In genomic region chr9:123335044-123335670, GRCm38 (mm10) we compare ENCODE assay signal across 14 mouse cellular contexts. TPM values are rescaled to one million over a fixed set of nuclear protein-coding genes. Genes with fewer than 3 reads are reported as not detected.
DNase-seq lines count a peak whose midpoint lies in the region; TF ChIP-seq lines count a peak whose summit lies in the region.
"Had no signal": no experiment of that assay in that cellular context is flagged by ENCODE, and none has a peak within 500 bp of the region (broad histone marks: within the 10 kb centered on the region; RNA-seq: fewer than 3 reads in every experiment).

No protein-coding gene starts in this region.

- no peak overlapping the region for H3K4me3 ChIP-seq in kidney, adult 2 months (ENCODE audit: insufficient read depth, low read depth, low read length)
- H3K4me3 ChIP-seq: liver, embryonic 15.5 days; myocyte had no signal

- TF ChIP-seq CTCF in kidney, adult 2 months (conservative IDR thresholded peaks at IDR 0.05; ENCODE audit: insufficient read depth, insufficient read length, low read depth, low read length) = no peak
- TF ChIP-seq CTCF in brain, embryonic 14.5 days (IDR thresholded peaks at IDR 0.05; ENCODE audit: borderline replicate concordance, extremely low read depth, insufficient read depth, insufficient read length) = no peak

- H3K4me1 ChIP-seq in kidney, adult 2 months (ENCODE audit: control insufficient read depth, insufficient read depth, low read length) = peaks cover 5% of the 10 kb centered on the region; the same call in 1 of the 2 replicates
- H3K4me1 ChIP-seq: liver, embryonic 15.5 days had no signal

- peak; percentile 3 for DNase-seq in gastrocnemius, postnatal 14 days
- no peak for DNase-seq in gastrocnemius, adult 8-10 months (ENCODE audit: low spot score in 2 of 2)
- DNase-seq in kidney, adult 2 months = peak; percentile 27
- DNase-seq in kidney, postnatal 4 days = no peak
- DNase-seq in 416B (ENCODE audit: low read depth) = peak; percentile 15
- DNase-seq in brain, embryonic 14.5 days (ENCODE audit: low read depth) = peak; percentile 33
- DNase-seq in urinary bladder, postnatal 25 days (ENCODE audit: low spot score) = no peak
- DNase-seq: adrenal gland, postnatal 14 days; cerebellum, adult 9-11 months; layer of hippocampus, postnatal 36 days; lung, postnatal 14 days; right cerebral cortex, postnatal 4 days had no signal

- 39% methylated on average over 5 of the region's 5 CpGs for WGBS in kidney, adult 2 months

- H3K27me3 ChIP-seq in kidney, adult 2 months (replicated peaks; ENCODE audit: control insufficient read depth, insufficient read depth, low read length) = no peaks in the 10 kb centered on the region; the same call in 1 of the 2 replicates
- H3K27me3 ChIP-seq: liver, embryonic 15.5 days had no signal

- H3K27ac ChIP-seq in kidney, adult 2 months (ENCODE audit: insufficient read depth, low read depth, low read length) = no peak overlapping the region
- H3K27ac ChIP-seq: liver, embryonic 15.5 days had no signal

- no peak for TF ChIP-seq POLR2A in kidney, adult 2 months (IDR thresholded peaks at IDR 0.05; ENCODE audit: low read depth, low read length)
- TF ChIP-seq POLR2A in brain, embryonic 14.5 days (IDR thresholded peaks at IDR 0.05; ENCODE audit: borderline replicate concordance, extremely low read depth, insufficient read depth, insufficient read length, poor library complexity, severe bottlenecking) = no peak

- H3K36me3 ChIP-seq in kidney, adult 2 months (ENCODE audit: control insufficient read depth, insufficient read depth, low read length) = no peaks in the 10 kb centered on the region
- H3K36me3 ChIP-seq: liver, embryonic 15.5 days had no signal

- intact Hi-C loops in gastrocnemius, postnatal 14 days (cut with DNase I; ENCODE audit: low total_unique reads) = no loop called here

RNA-seq across cellular contexts. Expression of gene Lars2, which starts 31.6 kb away (rescaled TPM):
- 10 to 100 TPM; 43.6 to 53.1 TPM for total RNA-seq in gastrocnemius, postnatal 14 days (2021)
- total RNA-seq in gastrocnemius, adult 8-10 months (2022) = 1,000 to 10,000 TPM in 1 of 4 experiments, 10 to 100 TPM in 3; 45.5 to 5,411 (median 74.9) TPM
- 432 and 1,036 TPM in 2 replicates for polyA plus RNA-seq in kidney, adult 2 months (2012; rRNA removed)
- 356 and 1,494 TPM in 2 replicates for polyA plus RNA-seq in brain, embryonic 14.5 days (2012; rRNA removed)

Comparison
In these comparisons a context has a peak if more than half of its experiments do, and no peak if none do; other contexts are left out.
1. DNase-seq: peak in gastrocnemius, postnatal 14 days (single experiment), kidney, adult 2 months (single experiment), 416B (single experiment) and brain, embryonic 14.5 days (single experiment); none in gastrocnemius, adult 8-10 months (0 of 2), kidney, postnatal 4 days (0 of 2) and urinary bladder, postnatal 25 days (single experiment).